Mouse (Mus musculus) embryonic facial prominence, embryonic 13.5 days (tissue): ENCODE data around the gene Tor4a. TPM values are rescaled to one million over a fixed set of nuclear protein-coding genes. Genes with fewer than 3 reads are reported as not detected.

Source experiments
- ATAC-seq: fragments of 200-750 bp; cut with Nextera tagmentation; 2 replicates; pipeline ENCODE4 v1.8.0; 2017; ENCODE audit warnings: low read depth; ENCODE audit not compliant: insufficient number of reproducible peaks, insufficient read depth, low FRiP score, low TSS enrichment
- H3K27ac ChIP-seq: fragments of 300-500 bp; sonication (generic); 2 replicates; pipeline ENCODE4 v1.5.1; 2015; ENCODE audit warnings: moderate library complexity, mild to moderate bottlenecking, inconsistent platforms
- H3K27me3 ChIP-seq: fragments of 300-500 bp; sonication (generic); 2 replicates; pipeline ENCODE4 v1.6.1; 2015; ENCODE audit warnings: mild to moderate bottlenecking, inconsistent platforms
- H3K36me3 ChIP-seq: fragments of 300-500 bp; sonication (generic); 2 replicates; pipeline ENCODE4 v1.6.1; 2015; ENCODE audit warnings: mild to moderate bottlenecking, inconsistent platforms
- H3K4me1 ChIP-seq: fragments of 300-500 bp; sonication (generic); 2 replicates; pipeline ENCODE4 v1.6.1; 2015; ENCODE audit warnings: inconsistent platforms
- H3K4me2 ChIP-seq: fragments of 300-500 bp; sonication (generic); 2 replicates; pipeline ENCODE4 v1.6.1; 2015; ENCODE audit warnings: moderate library complexity, mild to moderate bottlenecking, inconsistent platforms
- H3K4me3 ChIP-seq: fragments of 300-500 bp; sonication (generic); 2 replicates; pipeline ENCODE4 v1.5.1; 2015; ENCODE audit warnings: mild to moderate bottlenecking, inconsistent platforms
- H3K9ac ChIP-seq: fragments of 300-500 bp; sonication (generic); 2 replicates; pipeline ENCODE4 v1.6.1; 2015; ENCODE audit warnings: mild to moderate bottlenecking, inconsistent platforms
- H3K9me3 ChIP-seq: fragments of 300-500 bp; sonication (generic); 2 replicates; pipeline ENCODE4 v1.6.1; 2016; ENCODE audit warnings: inconsistent platforms
- WGBS: fragments of 180-500 bp; shearing (Covaris S2); methylation state at CpG from one replicate; pipeline ENCODE4 v1.1.7; 2015; ENCODE audit warnings: mixed read lengths; 5-methylcytosine and 5-hydroxymethylcytosine counted together
- polyA plus RNA-seq: library from polyadenylated mRNA; unstranded; fragments of >200 nt; fragmentation: Nextera tagmentation; extraction: Ambion mirVana; gene quantifications from 2 replicates; pipeline ENCODE4 v1.2.1, GENCODE M21; 2015

Tor4a gene
- polyA plus RNA-seq, 1 experiment from 2014 or later: 5.1 TPM

DNA sequence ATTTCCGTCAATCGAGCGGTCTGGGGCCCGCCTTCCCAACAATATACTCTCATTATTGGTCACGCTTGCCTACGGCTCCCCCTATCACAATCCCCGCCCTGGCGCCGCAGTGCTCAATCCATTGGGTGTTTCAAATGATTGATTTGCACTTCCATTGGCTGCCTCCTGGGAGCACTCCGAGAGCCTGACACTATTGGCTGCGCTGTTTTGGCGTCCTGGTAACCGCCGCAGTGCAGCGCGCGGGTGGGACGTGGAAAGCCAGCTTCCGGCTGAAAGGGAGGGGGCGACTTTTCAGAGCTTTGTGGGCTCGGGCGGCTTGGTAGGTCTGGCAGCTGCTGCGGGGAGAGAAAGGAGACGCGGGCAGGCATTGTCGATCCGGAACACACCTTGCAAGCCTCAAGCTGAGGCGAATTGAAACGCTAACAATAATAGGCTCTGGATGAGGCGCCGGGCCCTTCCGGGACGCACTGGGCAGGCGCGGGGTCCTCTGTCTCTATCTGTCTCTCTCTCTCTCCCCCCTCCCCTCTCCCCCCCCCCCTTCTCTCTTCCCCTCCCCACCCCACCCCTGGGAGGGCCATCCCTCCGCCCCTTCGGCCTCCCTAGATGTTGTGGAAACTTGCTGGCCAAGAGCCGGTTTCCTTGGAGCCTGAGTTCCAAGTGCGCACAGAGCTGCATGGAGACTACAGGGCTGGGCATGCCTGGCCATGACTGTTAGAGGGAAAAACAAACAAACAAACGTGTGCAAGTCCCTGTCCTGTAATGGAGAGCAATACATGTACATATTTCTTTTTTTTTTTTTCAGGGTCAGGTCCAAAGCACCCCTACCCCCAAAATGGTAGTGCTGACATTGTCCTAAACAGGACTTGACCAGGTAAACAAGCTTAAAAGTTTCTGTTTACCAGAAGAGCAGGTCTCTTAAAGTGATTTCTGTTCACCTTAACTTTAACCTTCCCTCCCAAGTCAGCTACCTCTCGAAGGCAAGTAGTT, 28.4 kb upstream of the Tor4a start:
- Histone ChIP-seq H3K4me3 (peak overlapping the region; percentile 88), H3K9ac (peak overlapping the region; percentile 76), H3K4me2 (peak overlapping the region; percentile 56), H3K27ac (peak overlapping the region; percentile 99), H3K4me1 (peaks cover 25% of the 10 kb centered on the region), H3K27me3 (no peaks in the 10 kb centered on the region), H3K9me3 (no peaks in the 10 kb centered on the region), H3K36me3 (peaks cover 9% of the 10 kb centered on the region)
- peak; percentile 97 for ATAC-seq
- 2% methylated on average over 41 of the region's 41 CpGs for WGBS

DNA sequence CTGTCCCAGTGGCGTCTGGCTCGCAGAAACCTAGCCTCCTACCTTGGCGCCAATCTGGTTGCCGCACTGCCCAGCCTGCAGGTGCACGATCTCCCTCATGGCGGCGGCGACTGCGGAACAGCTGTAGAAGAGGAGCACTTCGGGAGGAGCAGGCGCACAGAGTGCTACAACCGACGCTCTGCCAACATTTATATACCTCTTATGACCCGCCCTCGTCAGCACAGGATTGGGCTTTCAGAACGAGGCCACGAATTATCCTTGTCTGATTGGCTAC, 27.7 kb upstream of the Tor4a start, which contains the start of gene Tubb4b:
TSS of gene Tubb4b (minus strand) at position 211 of the 274 bp plus-strand sequence.
- Histone ChIP-seq H3K27me3 (no peaks in the 10 kb centered on the region), H3K36me3 (peaks cover 9% of the 10 kb centered on the region), H3K4me2 (peak within 1 kb of the TSS; percentile 97), H3K4me1 (peaks cover 25% of the 10 kb centered on the region), H3K4me3 (peak within 1 kb of the TSS; percentile 88), H3K27ac (peak within 1 kb of the TSS; percentile 99), H3K9me3 (no peaks in the 10 kb centered on the region), H3K9ac (peak within 1 kb of the TSS; percentile 87)
- ATAC-seq: no peak
- WGBS: under 1% methylated on average over 17 of the region's 17 CpGs

DNA sequence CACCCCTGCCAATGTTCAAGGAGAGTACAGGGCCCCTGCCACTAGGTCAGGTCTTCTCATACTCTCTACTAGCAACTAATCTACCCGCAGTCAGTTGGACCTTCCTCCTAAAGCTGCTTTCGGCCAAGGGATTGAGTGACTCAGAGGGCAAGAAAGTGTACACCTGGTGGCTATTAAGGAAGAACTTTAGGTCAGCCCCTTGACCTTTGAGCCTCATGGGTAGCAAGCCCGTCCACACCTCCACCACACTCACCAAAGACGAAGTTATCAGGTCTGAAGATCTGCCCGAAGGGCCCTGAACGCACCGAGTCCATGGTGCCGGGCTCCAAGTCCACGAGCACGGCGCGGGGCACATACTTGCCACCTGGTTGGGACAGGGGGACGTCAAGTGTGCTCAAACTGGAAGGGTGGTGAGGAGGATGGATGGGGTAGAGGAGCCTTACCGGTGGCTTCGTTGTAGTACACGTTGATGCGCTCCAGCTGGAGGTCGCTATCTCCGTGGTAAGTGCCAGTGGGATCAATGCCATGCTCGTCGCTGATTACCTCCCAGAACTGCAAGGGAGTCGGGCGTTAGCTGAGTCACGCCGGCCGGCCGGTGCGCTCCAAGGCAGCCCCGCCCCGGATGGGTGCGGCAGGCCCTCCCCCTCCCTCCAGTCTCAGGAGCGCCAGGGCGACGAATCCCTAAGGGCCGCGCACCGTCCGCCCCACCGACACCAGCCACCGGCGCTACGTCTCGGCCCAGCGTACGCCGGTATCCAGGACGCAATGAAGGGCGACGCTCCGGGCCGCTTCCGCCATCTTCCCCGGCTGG, 27.2 kb upstream of the Tor4a start:
- Histone ChIP-seq H3K9ac (peak overlapping the region; percentile 87), H3K36me3 (peaks cover 9% of the 10 kb centered on the region), H3K4me2 (peak overlapping the region; percentile 97), H3K4me3 (peak overlapping the region; percentile 88), H3K9me3 (no peaks in the 10 kb centered on the region), H3K27ac (peak overlapping the region; percentile 91), H3K27me3 (no peaks in the 10 kb centered on the region), H3K4me1 (peaks cover 24% of the 10 kb centered on the region)
- WGBS: under 1% methylated on average over 46 of the region's 53 CpGs
- ATAC-seq: peak; percentile 5; the same call in 1 of the 2 replicates

DNA sequence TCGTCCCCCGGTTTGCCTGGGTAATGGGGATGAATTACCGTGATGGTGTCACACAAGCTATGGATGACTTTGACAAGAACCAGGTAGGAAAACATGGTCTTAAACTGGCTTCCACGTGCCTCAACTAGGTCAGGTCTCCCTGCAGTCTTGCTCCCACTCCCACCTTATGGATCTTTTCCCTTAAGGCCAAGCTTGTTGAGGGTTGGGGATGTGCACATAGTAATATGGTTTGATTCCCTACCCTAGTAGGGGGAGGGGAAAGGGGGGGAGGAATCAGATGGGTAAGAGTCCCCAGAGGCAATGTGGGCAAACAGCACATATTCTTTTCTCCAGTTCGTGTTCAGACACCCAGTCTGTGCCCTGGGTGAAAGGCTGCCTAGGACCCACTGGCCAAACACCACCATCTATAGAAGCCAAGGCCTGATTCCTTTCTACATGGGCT, 24.7 kb upstream of the Tor4a start:
- WGBS: 71% methylated on average over 5 of the region's 5 CpGs
- ATAC-seq: no peak
- no peaks in the 10 kb centered on the region for H3K9me3 ChIP-seq
- no peak overlapping the region for H3K27ac ChIP-seq
- H3K4me1 ChIP-seq: peaks cover 14% of the 10 kb centered on the region
- H3K9ac ChIP-seq: no peak overlapping the region
- H3K4me2 ChIP-seq: no peak overlapping the region
- H3K36me3 ChIP-seq: peaks cover 9% of the 10 kb centered on the region
- H3K4me3 ChIP-seq: no peak overlapping the region
- H3K27me3 ChIP-seq: no peaks in the 10 kb centered on the region

DNA sequence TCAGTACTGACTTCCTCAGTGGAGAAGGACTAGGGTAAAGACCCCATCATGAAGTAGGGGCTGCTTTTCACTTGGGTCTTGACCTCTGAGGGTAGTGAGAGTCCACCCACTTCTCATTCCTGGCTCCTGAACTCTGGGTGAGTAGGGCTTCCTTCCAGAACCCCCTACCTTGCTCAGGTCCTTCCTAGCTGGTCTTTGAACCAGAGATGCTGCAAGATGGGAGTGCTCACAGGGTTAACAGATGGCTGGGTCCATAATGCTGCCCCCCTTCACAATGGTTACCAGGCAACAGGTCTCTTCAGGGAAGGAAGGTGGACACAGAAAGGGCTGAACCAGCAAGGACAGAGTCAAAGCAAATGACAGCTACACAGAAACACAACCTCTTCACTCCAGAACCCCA, 21.8 kb upstream of the Tor4a start, which contains the start of gene Fam166a:
TSS of gene Fam166a (plus strand) at position 301 of the 400 bp plus-strand sequence.
- ATAC-seq: no peak
- no peaks in the 10 kb centered on the region for H3K9me3 ChIP-seq
- H3K4me2 ChIP-seq: no peak within 1 kb of the TSS
- no peak within 1 kb of the TSS for H3K9ac ChIP-seq
- H3K27ac ChIP-seq: no peak within 1 kb of the TSS
- H3K4me1 ChIP-seq: peaks cover 4% of the 10 kb centered on the region
- no peak within 1 kb of the TSS for H3K4me3 ChIP-seq
- H3K36me3 ChIP-seq: peaks cover 9% of the 10 kb centered on the region
- no peaks in the 10 kb centered on the region; the same call in 1 of the 2 replicates for H3K27me3 ChIP-seq

DNA sequence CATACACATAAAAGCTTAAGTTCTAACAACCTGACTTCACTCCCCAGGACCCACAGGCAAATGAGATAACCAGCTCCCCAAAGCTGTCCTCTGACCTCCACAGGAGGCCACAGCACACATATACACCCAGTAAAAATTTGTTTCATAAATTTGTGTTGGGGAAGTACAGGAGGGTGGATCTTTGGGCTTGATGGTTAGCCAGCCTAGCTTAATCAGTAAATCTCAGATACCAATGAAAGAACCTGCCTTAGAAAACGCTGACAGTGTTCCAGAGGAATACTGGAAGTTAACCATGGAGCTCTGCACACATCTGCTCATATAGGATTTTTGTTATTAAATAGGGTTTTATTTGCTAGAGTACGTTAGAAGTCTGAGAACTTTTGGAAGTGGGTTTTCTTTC, 21.0 kb upstream of the Tor4a start:
- Histone ChIP-seq H3K4me3 (no peak overlapping the region), H3K4me2 (no peak overlapping the region), H3K4me1 (no peaks in the 10 kb centered on the region), H3K27me3 (no peaks in the 10 kb centered on the region; the same call in 1 of the 2 replicates), H3K27ac (no peak overlapping the region), H3K36me3 (peaks cover 9% of the 10 kb centered on the region), H3K9ac (no peak overlapping the region), H3K9me3 (no peaks in the 10 kb centered on the region)
- ATAC-seq: no peak
- WGBS: 54% methylated on average over 2 of the region's 2 CpGs

DNA sequence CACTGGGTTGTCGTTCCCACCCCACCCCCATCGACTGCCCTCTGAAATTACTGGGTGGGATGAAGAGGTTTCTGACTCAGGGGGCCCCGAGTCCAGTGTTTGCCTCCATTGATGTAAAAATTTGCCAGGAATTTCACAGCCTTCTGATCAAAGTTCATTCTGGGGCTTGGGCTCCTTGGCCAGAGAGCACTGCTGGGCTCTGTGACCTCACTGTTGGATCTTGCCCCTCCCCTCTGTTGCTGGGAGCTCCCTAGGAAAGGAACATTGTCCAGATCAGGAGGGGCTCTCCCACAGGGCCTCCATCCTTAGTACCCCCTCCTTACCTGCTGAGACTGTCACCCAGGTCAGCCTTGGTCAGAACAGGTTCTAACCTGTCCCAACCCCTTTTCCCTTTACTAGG, 17.8 kb upstream of the Tor4a start, which contains the start of gene Stpg3:
TSS of gene Stpg3 (minus strand) at position 194 of the 400 bp plus-strand sequence.
- H3K36me3 ChIP-seq: no peaks in the 10 kb centered on the region
- no peaks in the 10 kb centered on the region; the same call in 1 of the 2 replicates for H3K27me3 ChIP-seq
- H3K4me3 ChIP-seq: no peak within 1 kb of the TSS
- H3K9me3 ChIP-seq: no peaks in the 10 kb centered on the region
- H3K4me2 ChIP-seq: no peak within 1 kb of the TSS
- no peak within 1 kb of the TSS for H3K9ac ChIP-seq
- peaks cover 14% of the 10 kb centered on the region for H3K4me1 ChIP-seq
- no peak for ATAC-seq
- WGBS: 70% methylated on average over 3 of the region's 3 CpGs
- no peak within 1 kb of the TSS for H3K27ac ChIP-seq

DNA sequence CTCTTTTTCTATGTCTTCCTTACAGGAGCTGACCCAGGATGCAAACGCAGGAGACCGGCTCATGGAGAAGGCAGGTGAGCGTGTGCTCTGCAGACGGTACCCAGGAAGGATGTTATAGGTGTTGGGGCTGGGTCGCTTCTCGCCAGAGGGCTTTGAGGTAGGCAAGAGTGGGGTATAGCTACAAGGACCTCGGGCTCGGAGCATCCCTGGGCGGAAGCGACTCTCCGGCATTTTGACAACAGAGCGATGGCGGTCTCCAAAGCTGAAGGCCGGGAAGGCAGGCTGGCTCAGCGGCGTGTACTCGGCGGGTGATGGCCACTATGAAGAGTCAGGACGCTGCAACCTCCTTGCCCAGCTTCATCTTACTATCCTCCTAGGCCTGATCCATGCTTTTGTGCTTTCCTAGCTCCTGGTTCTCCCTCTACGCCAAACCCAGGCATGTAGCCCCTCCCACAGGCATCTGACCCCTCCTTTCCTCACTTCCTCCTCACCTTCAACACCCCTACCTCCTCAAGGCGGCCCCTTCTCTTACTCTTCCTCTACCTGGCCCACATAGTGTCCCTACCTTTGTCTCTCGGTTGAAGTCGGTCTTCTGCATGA, 16.7 kb upstream of the Tor4a start:
- Histone ChIP-seq H3K27ac (no peak overlapping the region), H3K4me3 (no peak overlapping the region), H3K27me3 (no peaks in the 10 kb centered on the region; the same call in 1 of the 2 replicates), H3K9ac (no peak overlapping the region), H3K4me2 (no peak overlapping the region), H3K36me3 (peaks cover 7% of the 10 kb centered on the region), H3K4me1 (peaks cover 20% of the 10 kb centered on the region), H3K9me3 (no peaks in the 10 kb centered on the region)
- 67% methylated on average over 23 of the region's 23 CpGs for WGBS
- ATAC-seq: no peak

DNA sequence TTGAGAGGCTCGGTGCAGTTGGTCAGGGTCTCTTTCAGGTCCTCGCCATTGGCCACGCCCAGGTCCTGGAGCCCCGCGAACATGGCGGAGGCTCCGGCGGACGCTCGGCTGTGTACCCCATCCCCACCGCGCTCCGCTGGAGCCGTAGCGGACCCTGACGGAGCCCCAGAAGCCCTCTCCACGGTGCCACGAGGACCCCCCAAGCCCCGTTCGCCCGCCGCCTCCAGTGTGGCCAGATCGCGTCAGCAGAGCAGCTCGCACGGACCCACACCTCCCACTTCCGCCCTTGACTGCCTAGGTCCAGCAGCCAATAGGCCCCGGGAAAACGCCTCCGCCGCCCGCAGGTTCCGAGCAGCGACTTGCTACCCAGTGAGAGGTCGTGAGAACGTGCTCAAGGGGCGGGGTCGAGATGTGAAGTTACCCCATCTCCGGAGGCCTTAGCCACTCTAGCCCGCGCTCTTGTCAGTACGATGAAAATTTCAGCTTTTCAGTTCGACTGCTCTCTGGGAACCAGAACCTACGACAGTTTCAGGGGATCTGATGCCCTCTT, 14.5 kb upstream of the Tor4a start, which contains the start of gene Nelfb:
TSS of gene Nelfb (minus strand) at position 369 of the 550 bp plus-strand sequence.
- peaks cover 28% of the 10 kb centered on the region for H3K36me3 ChIP-seq
- peak within 1 kb of the TSS; percentile 91 for H3K27ac ChIP-seq
- H3K4me2 ChIP-seq: peak within 1 kb of the TSS; percentile 83
- H3K27me3 ChIP-seq: no peaks in the 10 kb centered on the region; the same call in 1 of the 2 replicates
- ATAC-seq: peak; percentile 86
- under 1% methylated on average over 40 of the region's 44 CpGs for WGBS
- H3K9ac ChIP-seq: peak within 1 kb of the TSS; percentile 94
- H3K9me3 ChIP-seq: no peaks in the 10 kb centered on the region
- peaks cover 20% of the 10 kb centered on the region for H3K4me1 ChIP-seq
- peak within 1 kb of the TSS; percentile 87 for H3K4me3 ChIP-seq

DNA sequence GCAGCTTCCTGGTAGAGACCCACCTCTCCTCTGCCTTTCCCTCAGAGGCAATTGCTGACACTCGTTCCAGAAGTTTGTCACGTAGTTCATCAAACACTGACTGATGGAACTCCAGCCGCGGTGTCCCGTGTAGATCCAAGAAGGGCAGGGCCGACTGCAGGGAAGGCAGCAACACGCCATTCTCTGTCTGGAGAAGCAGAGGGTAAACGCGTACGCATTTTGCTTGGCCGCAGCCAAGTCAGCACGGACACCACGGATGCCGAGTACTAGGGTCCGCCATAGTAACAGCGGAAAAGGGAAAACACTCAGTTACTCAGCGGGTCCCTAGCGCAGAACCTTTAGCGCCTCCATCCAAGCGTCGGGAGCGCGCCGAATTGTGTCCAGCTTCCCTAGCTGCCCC, 14.0 kb upstream of the Tor4a start:
- H3K4me3 ChIP-seq: peak overlapping the region; percentile 87
- H3K36me3 ChIP-seq: peaks cover 33% of the 10 kb centered on the region
- peaks cover 20% of the 10 kb centered on the region for H3K4me1 ChIP-seq
- H3K9me3 ChIP-seq: no peaks in the 10 kb centered on the region
- peak overlapping the region; percentile 91 for H3K27ac ChIP-seq
- no peaks in the 10 kb centered on the region; the same call in 1 of the 2 replicates for H3K27me3 ChIP-seq
- peak overlapping the region; percentile 83 for H3K4me2 ChIP-seq
- 0 out of 2 replicates have a peak, but pooled peaks have one; percentile 6 for ATAC-seq
- under 1% methylated on average over 24 of the region's 24 CpGs for WGBS
- H3K9ac ChIP-seq: peak overlapping the region; percentile 94

DNA sequence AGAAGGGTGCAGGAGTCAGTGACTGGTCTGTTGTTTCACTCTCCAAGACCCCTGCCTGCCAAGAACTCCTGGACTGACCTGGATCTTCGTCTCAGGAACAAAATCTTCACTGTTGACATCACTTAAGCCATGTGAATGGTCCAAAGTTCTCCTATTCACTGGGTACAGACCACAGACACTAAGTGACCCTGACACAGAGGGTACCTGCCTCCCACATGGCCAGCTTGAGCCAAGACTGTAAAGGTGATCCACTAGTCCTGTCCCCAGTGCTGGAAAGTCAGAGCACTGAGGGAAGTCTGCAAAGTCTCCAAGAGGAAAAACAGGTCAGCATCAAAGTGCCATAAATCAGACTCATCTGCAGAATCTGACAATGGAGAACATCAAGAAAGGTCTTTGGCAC, 10.9 kb upstream of the Tor4a start:
- WGBS: 83% methylated on average over 1 of the region's 1 CpGs
- H3K9ac ChIP-seq: no peak overlapping the region
- no peaks in the 10 kb centered on the region for H3K27me3 ChIP-seq
- H3K4me2 ChIP-seq: no peak overlapping the region
- no peak overlapping the region for H3K27ac ChIP-seq
- ATAC-seq: no peak
- no peak overlapping the region for H3K4me3 ChIP-seq
- H3K4me1 ChIP-seq: peaks cover 20% of the 10 kb centered on the region
- peaks cover 64% of the 10 kb centered on the region for H3K36me3 ChIP-seq
- no peaks in the 10 kb centered on the region for H3K9me3 ChIP-seq
